Mouse (Mus musculus) embryonic facial prominence, embryonic 12.5 days (tissue): ENCODE results near the gene Tesc. TPM values are rescaled to one million over a fixed set of nuclear protein-coding genes. Genes with fewer than 3 reads are reported as not detected.
A peak's percentile ranks its signal among the peaks of the same experiment; 100 is the strongest.

Source experiments
- ATAC-seq: fragments of 200-750 bp; cut with Nextera tagmentation; 2 replicates; pipeline ENCODE4 v1.8.0; 2017; ENCODE audit not compliant: insufficient number of reproducible peaks, insufficient read depth, low FRiP score, low TSS enrichment
- H3K27ac ChIP-seq: fragments of 300-500 bp; sonication (generic); 2 replicates; pipeline ENCODE4 v1.5.1; 2016; ENCODE audit warnings: mild to moderate bottlenecking
- H3K27me3 ChIP-seq: fragments of 300-500 bp; sonication (generic); 2 replicates; pipeline ENCODE4 v1.6.1; 2016; ENCODE audit warnings: mild to moderate bottlenecking, moderate library complexity
- H3K36me3 ChIP-seq: fragments of 300-500 bp; sonication (generic); 2 replicates; pipeline ENCODE4 v1.6.1; 2016; ENCODE audit warnings: mild to moderate bottlenecking
- H3K4me1 ChIP-seq: fragments of 300-500 bp; sonication (generic); 2 replicates; pipeline ENCODE4 v1.6.1; 2016
- H3K4me2 ChIP-seq: fragments of 300-500 bp; sonication (generic); replicated peaks from 2 replicates; pipeline ENCODE4 v1.6.1; 2016; ENCODE audit warnings: mild to moderate bottlenecking, moderate library complexity
- H3K4me3 ChIP-seq: fragments of 300-500 bp; sonication (generic); 2 replicates; pipeline ENCODE4 v1.5.1; 2016; ENCODE audit warnings: mild to moderate bottlenecking
- H3K9ac ChIP-seq: fragments of 300-500 bp; sonication (generic); 2 replicates; pipeline ENCODE4 v1.6.1; 2016; ENCODE audit warnings: mild to moderate bottlenecking, moderate library complexity
- H3K9me3 ChIP-seq: fragments of 300-500 bp; sonication (generic); 2 replicates; pipeline ENCODE4 v1.6.1; 2016; ENCODE audit warnings: mild to moderate bottlenecking, moderate library complexity
- WGBS: fragments of 180-500 bp; shearing (Covaris S2); methylation state at CpG from one replicate; pipeline ENCODE4 v1.1.7; 2016; 5-methylcytosine and 5-hydroxymethylcytosine counted together
- polyA plus RNA-seq: library from polyadenylated mRNA; unstranded; fragments of >200 nt; fragmentation: Nextera tagmentation; extraction: Ambion mirVana; gene quantifications from 2 replicates; pipeline ENCODE4 v1.2.1, GENCODE M21; 2016

The Tesc gene
- polyA plus RNA-seq, 1 experiment from 2014 or later: 5.7 TPM

GRCm38 (mm10) chr5:118079839-118080250, 52.3 kb downstream of the Tesc start:
- Histone ChIP-seq H3K27ac (no peak overlapping the region), H3K27me3 (no peaks in the 10 kb centered on the region), H3K4me2 (no peak overlapping the region), H3K4me1 (peaks cover 37% of the 10 kb centered on the region), H3K36me3 (peaks cover 33% of the 10 kb centered on the region), H3K9me3 (no peaks in the 10 kb centered on the region), H3K9ac (no peak overlapping the region), H3K4me3 (no peak overlapping the region)
- 82% methylated on average over 11 of the region's 11 CpGs for WGBS
- ATAC-seq: no peak

- no peak overlapping the region for H3K27ac ChIP-seq
- WGBS: 63% methylated on average over 9 of the region's 9 CpGs
- H3K27me3 ChIP-seq: no peaks in the 10 kb centered on the region
- no peak overlapping the region for H3K4me3 ChIP-seq
- H3K4me2 ChIP-seq: no peak overlapping the region
- H3K4me1 ChIP-seq: peaks cover 49% of the 10 kb centered on the region
- ATAC-seq: 0 out of 2 replicates have a peak, but pooled peaks have one; percentile 30
- H3K9ac ChIP-seq: no peak overlapping the region
- H3K9me3 ChIP-seq: no peaks in the 10 kb centered on the region
- H3K36me3 ChIP-seq: peaks cover 18% of the 10 kb centered on the region
These were observed 53.9 kb downstream of the Tesc start for GRCm38 (mm10) chr5:118081374-118081949.

- peak overlapping the region; percentile 61 for H3K27ac ChIP-seq
- H3K9me3 ChIP-seq: no peaks in the 10 kb centered on the region
- peaks cover 14% of the 10 kb centered on the region for H3K36me3 ChIP-seq
- 62% methylated on average over 6 of the region's 6 CpGs for WGBS
- H3K4me2 ChIP-seq: no peak overlapping the region
- no peak for ATAC-seq
- H3K9ac ChIP-seq: no peak overlapping the region
- H3K27me3 ChIP-seq: no peaks in the 10 kb centered on the region
- no peak overlapping the region for H3K4me3 ChIP-seq
- H3K4me1 ChIP-seq: peaks cover 54% of the 10 kb centered on the region
These were observed 54.5 kb downstream of the Tesc start for GRCm38 (mm10) chr5:118081996-118082395.

GRCm38 (mm10) chr5:118083060-118083638, 55.6 kb downstream of the Tesc start:
- H3K36me3 ChIP-seq: peaks cover 4% of the 10 kb centered on the region; the same call in 1 of the 2 replicates
- no peak overlapping the region for H3K4me2 ChIP-seq
- peak overlapping the region; percentile 61 for H3K27ac ChIP-seq
- WGBS: 67% methylated on average over 12 of the region's 12 CpGs
- H3K4me1 ChIP-seq: peaks cover 65% of the 10 kb centered on the region
- H3K9me3 ChIP-seq: no peaks in the 10 kb centered on the region
- H3K27me3 ChIP-seq: no peaks in the 10 kb centered on the region
- no peak overlapping the region for H3K4me3 ChIP-seq
- ATAC-seq: no peak
- H3K9ac ChIP-seq: no peak overlapping the region

- ATAC-seq: no peak
- H3K4me2 ChIP-seq: no peak overlapping the region
- no peaks in the 10 kb centered on the region for H3K27me3 ChIP-seq
- H3K4me3 ChIP-seq: no peak overlapping the region
- H3K36me3 ChIP-seq: peaks cover 4% of the 10 kb centered on the region; the same call in 1 of the 2 replicates
- no peak overlapping the region for H3K9ac ChIP-seq
- H3K27ac ChIP-seq: 0 out of 2 replicates have a peak overlapping the region, but pooled peaks have one; percentile 41
- peaks cover 65% of the 10 kb centered on the region for H3K4me1 ChIP-seq
- H3K9me3 ChIP-seq: no peaks in the 10 kb centered on the region
- WGBS: 84% methylated on average over 10 of the region's 10 CpGs
These were observed 56.7 kb downstream of the Tesc start for GRCm38 (mm10) chr5:118084171-118084727.

- Histone ChIP-seq H3K9me3 (no peaks in the 10 kb centered on the region), H3K4me1 (peaks cover 65% of the 10 kb centered on the region), H3K4me2 (no peak overlapping the region), H3K4me3 (no peak overlapping the region), H3K36me3 (peaks cover 5% of the 10 kb centered on the region), H3K27me3 (no peaks in the 10 kb centered on the region), H3K27ac (no peak overlapping the region), H3K9ac (no peak overlapping the region)
- 66% methylated on average over 7 of the region's 7 CpGs for WGBS
- ATAC-seq: no peak
These were observed 57.8 kb downstream of the Tesc start for GRCm38 (mm10) chr5:118085313-118085712.

- peaks cover 21% of the 10 kb centered on the region for H3K36me3 ChIP-seq
- no peak overlapping the region for H3K4me2 ChIP-seq
- no peak overlapping the region for H3K4me3 ChIP-seq
- peaks cover 55% of the 10 kb centered on the region for H3K4me1 ChIP-seq
- no peak; the same call in 1 of the 2 replicates for ATAC-seq
- no peaks in the 10 kb centered on the region for H3K27me3 ChIP-seq
- peak overlapping the region; percentile 13; the same call in 1 of the 2 replicates for H3K27ac ChIP-seq
- WGBS: 30% methylated on average over 7 of the region's 7 CpGs
- no peaks in the 10 kb centered on the region for H3K9me3 ChIP-seq
- no peak overlapping the region for H3K9ac ChIP-seq
These were observed 59.4 kb downstream of the Tesc start for GRCm38 (mm10) chr5:118086956-118087355.

- H3K4me2 ChIP-seq: no peak overlapping the region
- H3K4me1 ChIP-seq: peaks cover 35% of the 10 kb centered on the region
- ATAC-seq: no peak
- H3K27me3 ChIP-seq: no peaks in the 10 kb centered on the region
- no peak overlapping the region; the same call in 1 of the 2 replicates for H3K9ac ChIP-seq
- 0 out of 2 replicates have a peak overlapping the region, but pooled peaks have one; percentile 41 for H3K27ac ChIP-seq
- H3K36me3 ChIP-seq: peaks cover 39% of the 10 kb centered on the region
- WGBS: 52% methylated on average over 7 of the region's 7 CpGs
- no peaks in the 10 kb centered on the region for H3K9me3 ChIP-seq
- no peak overlapping the region for H3K4me3 ChIP-seq
These were observed 61.6 kb downstream of the Tesc start for GRCm38 (mm10) chr5:118089102-118089501.

GRCm38 (mm10) chr5:118090101-118090500, 62.6 kb downstream of the Tesc start:
- Histone ChIP-seq H3K4me2 (no peak overlapping the region), H3K36me3 (peaks cover 49% of the 10 kb centered on the region), H3K4me3 (no peak overlapping the region), H3K27ac (no peak overlapping the region), H3K9me3 (no peaks in the 10 kb centered on the region), H3K27me3 (no peaks in the 10 kb centered on the region), H3K9ac (no peak overlapping the region), H3K4me1 (peaks cover 25% of the 10 kb centered on the region)
- 96% methylated on average over 6 of the region's 6 CpGs for WGBS
- no peak for ATAC-seq

GRCm38 (mm10) chr5:118090837-118091236, 63.3 kb downstream of the Tesc start:
- H3K27me3 ChIP-seq: no peaks in the 10 kb centered on the region
- 98% methylated on average over 2 of the region's 2 CpGs for WGBS
- no peak overlapping the region for H3K4me3 ChIP-seq
- H3K9me3 ChIP-seq: no peaks in the 10 kb centered on the region
- peaks cover 19% of the 10 kb centered on the region for H3K4me1 ChIP-seq
- H3K27ac ChIP-seq: no peak overlapping the region
- no peak for ATAC-seq
- peaks cover 57% of the 10 kb centered on the region for H3K36me3 ChIP-seq
- H3K4me2 ChIP-seq: no peak overlapping the region
- H3K9ac ChIP-seq: no peak overlapping the region

- Histone ChIP-seq H3K9me3 (no peaks in the 10 kb centered on the region), H3K4me1 (no peaks in the 10 kb centered on the region), H3K27ac (no peak overlapping the region), H3K4me3 (no peak overlapping the region), H3K9ac (no peak overlapping the region), H3K27me3 (no peaks in the 10 kb centered on the region), H3K4me2 (no peak overlapping the region), H3K36me3 (peaks cover 63% of the 10 kb centered on the region)
- ATAC-seq: no peak
- WGBS: 74% methylated on average over 11 of the region's 11 CpGs
These were observed 65.9 kb downstream of the Tesc start for GRCm38 (mm10) chr5:118093321-118094035.
